Comparison of ENCODE assay signal across 20 mouse cellular contexts in genomic region chr4:32142198-32142597, GRCm38 (mm10).
DNase-seq lines count a peak whose midpoint lies in the region; ATAC-seq and TF ChIP-seq lines count a peak whose summit lies in the region.
"Had no signal": no experiment of that assay in that cellular context is flagged by ENCODE, and none has a peak within 500 bp of the region (broad histone marks: within the 10 kb centered on the region; RNA-seq: fewer than 3 reads in every experiment).

No protein-coding gene starts in this region.

- no peaks in the 10 kb centered on the region for H3K4me1 ChIP-seq in embryonic facial prominence, embryonic 13.5 days
- peaks cover 12% of the 10 kb centered on the region for H3K4me1 ChIP-seq in embryonic facial prominence, embryonic 10.5 days
- H3K4me1 ChIP-seq in heart, embryonic 11.5 days (ENCODE audit: control insufficient read depth, insufficient read depth, low read length) = peaks cover 13% of the 10 kb centered on the region
- peaks cover 2% of the 10 kb centered on the region for H3K4me1 ChIP-seq in heart, postnatal 0 days (ENCODE audit: control insufficient read depth, insufficient read depth)
- 0 out of 2 replicates have a peak, but pooled peaks cover 5% of the 10 kb centered on the region for H3K4me1 ChIP-seq in hindbrain, embryonic 14.5 days (replicated peaks; ENCODE audit: control insufficient read depth, insufficient read depth, low read length)
- no peaks in the 10 kb centered on the region for H3K4me1 ChIP-seq in intestine, embryonic 16.5 days (ENCODE audit: control insufficient read depth, insufficient read depth, low read length)
- H3K4me1 ChIP-seq: forebrain, embryonic 10.5 days; kidney, embryonic 15.5 days had no signal

- H3K4me2 ChIP-seq in embryonic facial prominence, embryonic 13.5 days = no peak overlapping the region
- no peak overlapping the region for H3K4me2 ChIP-seq in heart, embryonic 11.5 days
- H3K4me2 ChIP-seq in heart, postnatal 0 days (ENCODE audit: low read depth, low read length) = no peak overlapping the region
- no peak overlapping the region for H3K4me2 ChIP-seq in hindbrain, embryonic 14.5 days (replicated peaks)
- H3K4me2 ChIP-seq in intestine, embryonic 16.5 days (ENCODE audit: low read depth, low read length) = no peak overlapping the region
- H3K4me2 ChIP-seq: embryonic facial prominence, embryonic 15.5 days; kidney, embryonic 15.5 days had no signal

- 63% methylated on average over 4 of the region's 4 CpGs for WGBS in embryonic facial prominence, embryonic 13.5 days
- WGBS in embryonic facial prominence, embryonic 10.5 days = 85% methylated on average over 4 of the region's 4 CpGs
- 40% methylated on average over 4 of the region's 4 CpGs for WGBS in heart, embryonic 11.5 days (ENCODE audit: insufficient replicate concordance)
- WGBS in heart, postnatal 0 days = 32% methylated on average over 4 of the region's 4 CpGs
- 79% methylated on average over 4 of the region's 4 CpGs for WGBS in hindbrain, embryonic 14.5 days
- WGBS in intestine, embryonic 16.5 days = 72% methylated on average over 4 of the region's 4 CpGs

- no peak overlapping the region for H3K27ac ChIP-seq in embryonic facial prominence, embryonic 13.5 days
- no peak overlapping the region for H3K27ac ChIP-seq in embryonic facial prominence, embryonic 10.5 days (replicated peaks)
- H3K27ac ChIP-seq in heart, embryonic 11.5 days (ENCODE audit: low read depth, low read length) = no peak overlapping the region
- no peak overlapping the region for H3K27ac ChIP-seq in heart, postnatal 0 days (ENCODE audit: low read depth)
- H3K27ac ChIP-seq in hindbrain, embryonic 14.5 days = no peak overlapping the region
- no peak overlapping the region for H3K27ac ChIP-seq in intestine, embryonic 16.5 days (ENCODE audit: low read length)
- H3K27ac ChIP-seq: embryonic facial prominence, embryonic 15.5 days; forebrain, embryonic 10.5 days; kidney, embryonic 15.5 days had no signal

- H3K9me3 ChIP-seq in embryonic facial prominence, embryonic 13.5 days = no peaks in the 10 kb centered on the region
- H3K9me3 ChIP-seq in embryonic facial prominence, embryonic 10.5 days = no peaks in the 10 kb centered on the region
- no peaks in the 10 kb centered on the region for H3K9me3 ChIP-seq in heart, embryonic 11.5 days (replicated peaks; ENCODE audit: control insufficient read depth, low read length)
- H3K9me3 ChIP-seq in heart, postnatal 0 days (replicated peaks; ENCODE audit: control insufficient read depth, low read length) = no peaks in the 10 kb centered on the region
- H3K9me3 ChIP-seq in hindbrain, embryonic 14.5 days (ENCODE audit: control insufficient read depth, low read length) = no peaks in the 10 kb centered on the region
- no peaks in the 10 kb centered on the region for H3K9me3 ChIP-seq in intestine, embryonic 16.5 days (ENCODE audit: control insufficient read depth, low read length)
- H3K9me3 ChIP-seq: embryonic facial prominence, embryonic 15.5 days; forebrain, embryonic 10.5 days; kidney, embryonic 15.5 days had no signal

- no peak overlapping the region for H3K9ac ChIP-seq in embryonic facial prominence, embryonic 13.5 days
- no peak overlapping the region for H3K9ac ChIP-seq in heart, embryonic 11.5 days (ENCODE audit: low read depth, low read length)
- no peak overlapping the region for H3K9ac ChIP-seq in heart, postnatal 0 days (replicated peaks; ENCODE audit: low read depth, low read length)
- no peak overlapping the region for H3K9ac ChIP-seq in hindbrain, embryonic 14.5 days
- H3K9ac ChIP-seq in intestine, embryonic 16.5 days (ENCODE audit: low read depth, low read length) = no peak overlapping the region
- H3K9ac ChIP-seq: embryonic facial prominence, embryonic 15.5 days; kidney, embryonic 15.5 days had no signal

- no peak for DNase-seq in embryonic facial prominence, embryonic 10.5 days (ENCODE audit: low spot score)
- no peak for DNase-seq in heart, adult 8-10 months (ENCODE audit: low spot score)
- DNase-seq in heart, postnatal 0 days (ENCODE audit: low spot score) = peak; percentile 63
- DNase-seq in hindbrain, embryonic 14.5 days (ENCODE audit: low spot score) = no peak
- DNase-seq: adrenal gland, postnatal 10 days; cerebellum, adult 11 months; cerebellum, adult 8-10 months; cerebellum, postnatal 36 days; gastrocnemius, postnatal 36 days; kidney, adult 18-20 months had no signal

- H3K27me3 ChIP-seq in embryonic facial prominence, embryonic 13.5 days = no peaks in the 10 kb centered on the region
- H3K27me3 ChIP-seq in embryonic facial prominence, embryonic 10.5 days (replicated peaks; ENCODE audit: low read depth, poor library complexity, severe bottlenecking) = no peaks in the 10 kb centered on the region
- H3K27me3 ChIP-seq in heart, embryonic 11.5 days (ENCODE audit: control insufficient read depth, insufficient read depth, low read length) = no peaks in the 10 kb centered on the region
- H3K27me3 ChIP-seq in heart, postnatal 0 days (ENCODE audit: control insufficient read depth, insufficient read depth, low read length) = no peaks in the 10 kb centered on the region
- H3K27me3 ChIP-seq in hindbrain, embryonic 14.5 days (ENCODE audit: control insufficient read depth, insufficient read depth, low read length) = no peaks in the 10 kb centered on the region
- no peaks in the 10 kb centered on the region for H3K27me3 ChIP-seq in intestine, embryonic 16.5 days (replicated peaks; ENCODE audit: control insufficient read depth, insufficient read depth, low read length)
- H3K27me3 ChIP-seq: embryonic facial prominence, embryonic 15.5 days; kidney, embryonic 15.5 days had no signal

- TF ChIP-seq CTCF in heart, postnatal 0 days (IDR thresholded peaks at IDR 0.05; ENCODE audit: low read depth) = no peak

- TF ChIP-seq EP300 in heart, postnatal 0 days (IDR thresholded peaks at IDR 0.05; ENCODE audit: low read depth) = peak; percentile 64; the same call in 1 of the 2 replicates

- ATAC-seq in embryonic facial prominence, embryonic 13.5 days (ENCODE audit: insufficient number of reproducible peaks, insufficient read depth, low FRiP score, low TSS enrichment, low read depth) = peak; percentile 15; the same call in 1 of the 2 replicates
- ATAC-seq in heart, embryonic 11.5 days (replicated peaks; ENCODE audit: insufficient number of reproducible peaks, low FRiP score, low TSS enrichment) = peak; percentile 63; the same call in 1 of the 2 replicates
- peak; percentile 88 for ATAC-seq in heart, postnatal 0 days (ENCODE audit: insufficient read depth, low read depth)
- no peak for ATAC-seq in hindbrain, embryonic 14.5 days (ENCODE audit: low FRiP score)
- no peak for ATAC-seq in intestine, embryonic 16.5 days
- ATAC-seq: forebrain, embryonic 14.5 days; hindbrain, embryonic 16.5 days; inflammation-experienced regulatory T-cells, adult 6 months had no signal

- no peaks in the 10 kb centered on the region for H3K36me3 ChIP-seq in embryonic facial prominence, embryonic 13.5 days
- no peaks in the 10 kb centered on the region for H3K36me3 ChIP-seq in embryonic facial prominence, embryonic 10.5 days (replicated peaks)
- H3K36me3 ChIP-seq in heart, embryonic 11.5 days (ENCODE audit: control insufficient read depth, insufficient read depth, low read length) = no peaks in the 10 kb centered on the region
- H3K36me3 ChIP-seq in heart, postnatal 0 days (replicated peaks; ENCODE audit: control insufficient read depth, insufficient read depth, low read length) = no peaks in the 10 kb centered on the region
- H3K36me3 ChIP-seq in hindbrain, embryonic 14.5 days (replicated peaks; ENCODE audit: control insufficient read depth, insufficient read depth) = no peaks in the 10 kb centered on the region
- H3K36me3 ChIP-seq in intestine, embryonic 16.5 days (ENCODE audit: control insufficient read depth, insufficient read depth, low read length) = no peaks in the 10 kb centered on the region
- H3K36me3 ChIP-seq: embryonic facial prominence, embryonic 15.5 days; forebrain, embryonic 10.5 days; kidney, embryonic 15.5 days had no signal

- H3K4me3 ChIP-seq in embryonic facial prominence, embryonic 13.5 days = no peak overlapping the region
- no peak overlapping the region for H3K4me3 ChIP-seq in embryonic facial prominence, embryonic 10.5 days
- H3K4me3 ChIP-seq in heart, embryonic 11.5 days (ENCODE audit: low read depth, low read length) = no peak overlapping the region
- H3K4me3 ChIP-seq in heart, postnatal 0 days (ENCODE audit: low read depth, low read length) = no peak overlapping the region
- H3K4me3 ChIP-seq in hindbrain, embryonic 14.5 days (replicated peaks; ENCODE audit: low read length) = no peak overlapping the region
- no peak overlapping the region for H3K4me3 ChIP-seq in intestine, embryonic 16.5 days (ENCODE audit: low read length)
- H3K4me3 ChIP-seq: embryonic facial prominence, embryonic 15.5 days; erythroblast, embryonic 14.5 days; forebrain, embryonic 10.5 days; kidney, embryonic 15.5 days had no signal

Comparison
In these comparisons a context has a peak if more than half of its experiments do, and no peak if none do; other contexts are left out.
1. ATAC-seq: peak in embryonic facial prominence, embryonic 13.5 days (single experiment), heart, embryonic 11.5 days (single experiment) and heart, postnatal 0 days (single experiment); none in hindbrain, embryonic 14.5 days (single experiment) and intestine, embryonic 16.5 days (single experiment).